Mouse (Mus musculus) kidney, adult 2 months (tissue): ENCODE results near the gene Atpif1.

ENCODE experiments used
- CTCF ChIP-seq: fragments of 200-500 bp; conservative IDR thresholded peaks from 2 replicates; pipeline ENCODE4 v1.5.1; 2011; ENCODE audit warnings: low read depth, mild to moderate bottlenecking, control low read depth, low read length, moderate library complexity, mixed read lengths; ENCODE audit not compliant: insufficient read depth, insufficient read length
- POLR2A ChIP-seq: fragments of 200-500 bp; IDR thresholded peaks from one replicate; pipeline ENCODE4 v1.6.1; 2011; ENCODE audit warnings: low read depth, low read length, control low read depth

GRCm38 (mm10) chr4:132554221-132554620, 20.8 kb upstream of the Atpif1 start:
- no peak for TF ChIP-seq POLR2A
- no peak for TF ChIP-seq CTCF
